Mouse (Mus musculus): ENCODE data around the gene Med8.

DNA sequence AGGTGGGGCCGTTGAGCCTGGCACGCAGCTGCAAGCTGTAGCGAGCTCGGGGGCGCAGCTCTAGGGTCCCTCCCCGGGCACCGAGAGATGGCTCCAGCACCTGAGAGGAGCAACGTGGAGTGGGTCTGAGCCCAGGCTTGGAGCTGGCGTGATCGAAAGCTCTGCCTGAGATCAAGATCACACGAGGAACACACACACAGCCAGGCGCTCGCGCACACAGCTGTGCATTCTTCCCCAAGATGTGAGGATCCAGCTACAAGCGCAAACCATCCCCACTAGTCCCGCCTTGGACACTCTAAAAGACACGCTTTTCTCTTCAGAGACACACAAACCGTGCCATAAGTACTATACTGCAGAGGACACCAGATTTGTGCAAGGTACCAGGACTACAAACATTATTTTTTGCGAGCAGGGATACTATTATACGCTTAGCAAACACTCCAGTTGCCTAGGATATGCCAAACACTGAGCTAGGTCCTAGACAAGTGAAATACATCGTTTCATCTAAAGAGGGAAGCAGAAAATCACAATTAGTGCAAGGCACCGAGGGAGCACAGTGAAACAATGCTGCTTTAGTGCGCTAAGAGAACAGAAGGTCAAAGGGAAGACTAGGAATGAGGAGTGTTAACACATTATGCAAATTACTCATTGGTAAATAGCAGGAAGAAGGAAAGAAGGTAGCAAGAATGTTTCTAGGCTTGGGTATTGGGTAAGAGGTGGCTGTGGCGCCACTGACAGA is 37.4 kb downstream of the Med8 start:
- TF ChIP-seq CTCF (IDR thresholded peaks at IDR 0.05; ENCODE audit: control insufficient read depth, insufficient read depth, insufficient read length) (no peak), FOSL1 (IDR thresholded peaks at IDR 0.05; ENCODE audit: insufficient read depth, low read length, poor library complexity, severe bottlenecking) (no peak), USF1 (IDR thresholded peaks at IDR 0.05; ENCODE audit: low read depth) (no peak), CEBPB (IDR thresholded peaks at IDR 0.05; ENCODE audit: low read depth) (no peak)
